Mouse (Mus musculus): Measurements from ENCODE around the gene Cox17. TPM values are rescaled to one million over a fixed set of nuclear protein-coding genes. Genes with fewer than 3 reads are reported as not detected.
"Not testable (repeated sequence)": the region's sequence is repeated elsewhere in the genome, so short reads cannot be mapped to it uniquely, and the experiment has no call there.

Cox17 gene
- total RNA-seq (2021) = 10 to 100 TPM; 66.5 to 94.2 TPM
- long read RNA-seq, transcript Cox17-204 (2 exons, 2,396 nt) = minor isoform, 9 of 77 reads
- long read RNA-seq, transcript Cox17-201 (3 exons, 444 nt) = major isoform, 66 of 77 reads
- long read RNA-seq, partial matches to known transcripts = 0 of 77 reads
- long read RNA-seq, other reads (novel, unspliced or antisense) = 2 of 77 reads

- DNase-seq (ENCODE audit: low spot score in 2 of 2) = peak; percentile 89 to 90
These were observed at the start of gene Cox17, which contains the start of gene Gm21987 for GRCm38 (mm10) chr16:38346529-38347325. Gene Cox17, plus strand, starts transcription at chr16:38346991. Gene Gm21987, plus strand, starts transcription at chr16:38347040.

GRCm38 (mm10) chr16:38298410-38298809 is 48.4 kb upstream of the Cox17 start:
- DNase-seq (ENCODE audit: low spot score in 2 of 2) = no peak

GRCm38 (mm10) chr16:38302367-38302766 is 44.4 kb upstream of the Cox17 start:
- no peak for DNase-seq (ENCODE audit: low spot score in 2 of 2)

DNA sequence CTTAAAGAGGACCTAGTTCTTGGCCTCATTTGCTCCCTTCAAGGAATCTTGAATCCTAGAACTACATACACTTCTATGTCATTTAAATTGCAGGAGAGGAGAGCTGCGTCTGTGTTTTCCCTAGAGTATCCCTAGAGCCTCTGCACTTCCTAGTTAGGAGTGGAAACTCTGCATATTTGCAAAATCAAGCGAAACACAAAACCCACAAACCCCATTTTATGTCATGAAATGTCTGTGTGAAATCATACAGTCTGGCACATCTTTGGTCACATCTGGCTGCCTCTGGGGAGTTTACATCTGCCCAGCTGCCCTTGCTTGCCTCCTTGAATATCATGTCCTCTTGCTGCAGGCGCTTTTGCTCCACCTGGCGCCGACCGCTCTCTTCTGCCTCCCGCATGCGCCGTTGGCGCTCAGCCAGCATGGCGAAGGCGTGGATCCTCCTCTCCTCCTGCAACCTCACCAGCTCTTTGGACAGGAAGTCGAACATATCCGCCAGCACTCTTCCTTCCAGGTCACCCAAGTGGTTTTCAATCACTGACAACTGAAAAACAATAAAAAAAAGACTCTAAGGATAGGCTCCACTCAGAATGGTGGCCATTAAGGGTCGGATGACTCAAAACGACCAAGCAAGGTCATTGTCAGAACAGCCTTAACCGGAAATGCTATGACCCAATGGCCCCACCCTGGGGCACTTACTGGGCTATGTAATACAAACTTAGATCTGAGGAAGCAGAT is 42.2 kb upstream of the Cox17 start:
- DNase-seq (ENCODE audit: low spot score in 2 of 2) = no peak

DNA sequence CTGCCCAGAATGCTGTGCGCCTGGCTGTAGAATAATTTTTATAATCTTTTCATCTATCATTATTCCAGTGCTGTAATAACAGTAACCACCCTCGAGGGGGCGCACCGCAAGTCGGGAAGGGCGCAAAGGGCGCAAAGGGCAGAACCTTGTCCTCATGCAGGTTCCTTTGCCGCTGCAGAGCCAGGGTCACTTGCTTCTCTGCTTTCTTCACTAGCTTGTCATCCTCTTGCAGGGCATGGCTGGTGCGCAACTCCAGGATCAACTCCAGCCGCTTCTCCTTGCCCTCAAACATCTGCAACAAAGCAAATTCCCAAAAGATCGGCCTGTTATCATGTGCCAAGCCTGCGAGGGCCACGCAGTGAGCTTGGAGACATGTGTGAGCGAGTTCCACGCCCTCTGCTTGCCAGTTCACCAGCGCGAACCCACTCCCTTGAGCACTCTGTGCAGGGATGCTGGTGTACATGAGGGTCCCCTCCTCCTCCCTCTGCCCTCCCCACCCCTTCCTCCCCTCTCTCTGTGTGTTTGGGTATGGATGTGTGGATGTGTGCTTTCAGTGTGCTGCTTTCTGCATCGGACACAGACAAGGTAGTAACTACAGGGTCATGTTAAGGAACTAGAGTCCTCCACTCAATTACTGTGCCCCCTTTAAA is 40.1 kb upstream of the Cox17 start:
- no peak for DNase-seq (ENCODE audit: low spot score in 2 of 2)

GRCm38 (mm10) chr16:38307221-38307605 is 39.6 kb upstream of the Cox17 start:
- no peak for DNase-seq (ENCODE audit: low spot score in 2 of 2)

- no peak for DNase-seq (ENCODE audit: low spot score in 2 of 2)
These were observed 39.1 kb upstream of the Cox17 start for GRCm38 (mm10) chr16:38307651-38308050.

- no peak for DNase-seq (ENCODE audit: low spot score in 2 of 2)
These were observed 38.6 kb upstream of the Cox17 start for GRCm38 (mm10) chr16:38308195-38308594.

DNA sequence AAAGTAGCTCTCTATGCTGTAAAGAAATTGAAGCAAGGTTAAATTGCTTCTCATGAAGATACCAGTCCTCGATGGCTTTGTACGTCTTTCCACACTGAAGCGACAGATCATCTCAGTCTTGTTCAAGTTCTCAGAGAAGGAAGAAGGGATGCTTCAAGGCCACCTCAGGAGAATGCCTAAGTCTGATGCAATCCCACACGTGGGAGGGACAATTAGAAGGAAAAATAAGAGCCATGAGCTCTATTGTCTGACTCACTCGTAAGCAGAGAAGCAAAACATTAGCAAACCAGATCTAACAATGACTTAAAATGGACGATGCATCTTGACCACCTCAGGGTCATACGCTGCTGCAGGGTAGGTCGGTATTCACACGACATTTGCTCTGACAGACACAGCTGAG is 28.3 kb upstream of the Cox17 start:
- DNase-seq (ENCODE audit: low spot score in 2 of 2) = no peak

DNA sequence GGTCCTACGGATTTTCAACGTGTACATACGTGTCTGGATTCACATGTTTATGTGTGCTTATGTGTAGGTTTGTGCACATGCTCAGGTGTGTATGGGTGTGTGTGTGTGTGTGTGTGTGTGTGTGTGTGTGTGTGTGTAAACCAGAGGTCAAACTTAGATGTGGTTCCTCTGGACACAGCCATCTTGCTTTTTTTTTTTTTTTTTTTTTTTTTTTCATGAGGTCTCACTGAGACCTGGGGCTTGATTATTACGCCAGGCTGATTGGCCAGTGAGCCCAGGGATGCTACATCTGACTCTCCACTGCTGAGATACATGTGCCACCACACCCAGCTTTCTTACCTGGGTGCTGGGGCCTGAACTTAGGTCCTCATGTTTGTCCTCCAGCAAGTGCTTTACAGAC is 27.7 kb upstream of the Cox17 start:
- DNase-seq (ENCODE audit: low spot score in 2 of 2) = no peak

GRCm38 (mm10) chr16:38321452-38321935 is 25.3 kb upstream of the Cox17 start:
- peak; percentile 72 to 77 for DNase-seq (ENCODE audit: low spot score in 2 of 2)

DNA sequence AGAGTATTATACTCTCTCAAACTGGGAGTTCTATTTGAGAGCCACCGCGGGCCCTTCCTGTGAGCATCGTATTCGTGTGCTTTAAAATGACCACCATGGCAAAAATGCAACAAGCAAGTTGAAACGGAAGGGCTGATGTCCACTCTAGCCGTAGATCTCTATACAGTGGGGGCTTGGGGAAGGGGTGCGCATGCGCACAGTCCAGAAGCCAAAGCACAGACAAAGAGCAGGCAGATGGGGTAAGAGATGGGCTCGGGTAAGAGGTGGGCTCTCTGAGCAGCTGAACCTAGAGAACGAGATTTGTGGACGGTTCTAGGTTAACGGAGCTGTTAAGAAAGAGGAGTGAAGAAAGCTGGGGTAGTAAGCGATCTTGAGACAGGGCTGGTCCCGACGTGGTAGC is 22.5 kb upstream of the Cox17 start:
- no peak for DNase-seq (ENCODE audit: low spot score in 2 of 2)

- DNase-seq (ENCODE audit: low spot score in 2 of 2) = no peak
These were observed 19.9 kb upstream of the Cox17 start for GRCm38 (mm10) chr16:38326778-38327397.

DNA sequence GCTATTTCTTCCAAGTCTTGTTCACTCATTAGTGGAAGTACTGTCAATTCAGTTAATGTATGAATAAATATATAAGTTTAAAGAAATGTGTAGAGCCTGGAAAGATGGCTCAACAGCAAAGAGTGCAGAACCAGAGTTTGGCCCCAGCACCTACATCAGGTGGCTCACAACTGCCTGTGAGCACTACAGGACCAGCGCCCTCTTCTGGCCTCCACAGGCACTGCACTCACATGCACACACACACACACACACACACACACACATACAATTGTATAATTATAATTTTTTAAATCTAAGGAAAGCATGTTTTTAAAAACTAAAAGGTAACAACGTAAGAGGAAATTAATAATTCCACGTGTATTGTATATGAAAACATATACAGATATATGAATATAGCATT is 17.5 kb upstream of the Cox17 start:
- no peak for DNase-seq (ENCODE audit: low spot score in 2 of 2)

GRCm38 (mm10) chr16:38334431-38334830 is 12.4 kb upstream of the Cox17 start:
- no peak for DNase-seq (ENCODE audit: low spot score in 2 of 2)

DNA sequence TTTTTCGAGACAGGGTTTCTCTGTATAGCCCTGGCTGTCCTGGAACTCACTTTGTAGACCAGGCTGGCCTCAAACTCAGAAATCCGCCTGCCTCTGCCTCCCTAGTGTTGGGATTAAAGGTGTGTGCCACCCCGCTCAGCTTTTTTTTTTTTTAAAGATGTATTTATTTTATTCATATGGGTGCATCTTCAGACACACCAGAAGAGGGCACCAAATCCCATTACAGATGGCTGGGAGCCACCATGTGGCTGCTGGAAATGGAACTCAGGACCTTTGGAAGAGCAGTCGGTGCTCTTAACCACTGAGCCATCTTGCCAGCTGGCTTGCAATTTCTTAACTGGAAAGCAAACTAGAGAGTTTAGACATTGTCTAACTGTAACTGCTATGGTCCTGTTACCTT is 8.7 kb upstream of the Cox17 start:
- not testable (repeated sequence) for DNase-seq (ENCODE audit: low spot score in 2 of 2)

GRCm38 (mm10) chr16:38341396-38342324 is 5.1 kb upstream of the Cox17 start, which contains the start of gene Maats1:
Gene Maats1, minus strand, starts transcription at chr16:38342143.
- DNase-seq (ENCODE audit: low spot score in 2 of 2) = peak; percentile 62 to 73

DNA sequence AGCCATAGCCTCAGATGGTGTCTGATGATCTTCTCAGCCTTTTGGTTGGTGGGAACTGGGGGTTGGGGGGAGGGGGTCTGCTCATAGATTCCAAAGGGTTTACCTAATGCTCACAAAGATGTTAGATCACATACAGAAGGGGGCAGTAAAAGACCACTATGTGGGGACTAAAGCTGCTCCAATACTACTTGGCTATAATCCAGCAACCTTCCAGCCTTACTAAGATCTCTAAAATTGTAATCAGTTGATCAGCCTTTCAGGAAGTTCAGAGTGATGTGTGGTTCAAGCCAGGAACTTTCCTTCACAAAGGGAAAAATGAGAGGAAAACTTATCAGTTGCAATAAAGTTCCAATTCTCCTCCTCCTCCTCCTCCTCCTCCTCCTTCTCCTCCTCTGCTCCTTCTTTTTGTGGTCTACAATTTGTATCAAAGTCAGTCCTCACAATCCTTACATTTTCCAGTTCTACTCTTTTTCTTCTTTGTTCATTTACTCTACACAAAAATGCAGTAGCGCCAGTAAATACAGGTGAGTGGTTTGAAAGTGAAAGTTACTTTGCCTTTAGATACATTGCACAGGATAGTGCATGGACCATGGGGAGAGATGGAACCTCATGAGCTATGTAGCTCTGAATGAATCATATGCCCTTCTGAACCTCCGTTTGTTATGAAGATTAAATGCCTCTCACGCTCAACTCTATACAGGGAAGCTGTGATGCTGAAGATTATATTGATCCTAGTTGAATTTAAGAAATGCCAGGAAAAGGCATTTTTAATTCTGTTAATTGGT is 1.7 kb upstream of the Cox17 start:
- DNase-seq (ENCODE audit: low spot score in 2 of 2) = no peak

GRCm38 (mm10) chr16:38347588-38347987 is 797 bp downstream of the Cox17 start:
- no peak for DNase-seq (ENCODE audit: low spot score in 2 of 2)
